Mouse (Mus musculus): ENCODE data around the gene Nup88.
"Not testable (repeated sequence)": the region's sequence is repeated elsewhere in the genome, so short reads cannot be mapped to it uniquely, and the experiment has no call there.

Gene Nup88

DNA sequence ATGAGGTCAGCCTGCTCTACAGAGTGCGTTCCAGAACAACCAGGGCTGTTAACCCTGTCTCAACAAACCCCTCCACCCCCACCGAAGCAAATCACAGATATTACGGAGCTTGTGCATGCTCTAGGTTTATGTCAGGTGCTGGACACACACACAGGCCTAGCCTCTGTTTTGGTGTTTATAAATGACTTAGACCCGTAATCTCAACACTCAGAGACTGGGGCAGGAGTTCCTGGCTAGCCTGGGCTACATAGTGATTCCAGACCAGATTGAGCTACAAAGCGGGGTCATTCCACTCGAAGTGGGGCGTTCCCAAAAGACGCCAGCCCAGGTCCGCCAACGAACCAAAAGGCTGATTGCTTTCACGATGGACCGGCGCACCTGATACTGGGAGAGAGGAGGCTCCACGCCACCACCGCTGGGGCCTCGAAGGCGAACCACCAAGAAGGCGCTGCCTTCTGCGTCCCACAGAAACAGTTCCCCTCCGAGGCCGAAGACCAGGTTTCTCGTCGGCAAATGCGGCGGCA lies 440 bp downstream of the Nup88 start:
- no peak for DNase-seq (ENCODE audit: low spot score in 2 of 2)

GRCm38 (mm10) chr11:70964222-70964907 lies 5.4 kb downstream of the Nup88 start:
- no peak for DNase-seq (ENCODE audit: low spot score in 2 of 2)

GRCm38 (mm10) chr11:70960786-70961554 lies 8.8 kb downstream of the Nup88 start:
- DNase-seq (ENCODE audit: low spot score in 2 of 2) = no peak

DNA sequence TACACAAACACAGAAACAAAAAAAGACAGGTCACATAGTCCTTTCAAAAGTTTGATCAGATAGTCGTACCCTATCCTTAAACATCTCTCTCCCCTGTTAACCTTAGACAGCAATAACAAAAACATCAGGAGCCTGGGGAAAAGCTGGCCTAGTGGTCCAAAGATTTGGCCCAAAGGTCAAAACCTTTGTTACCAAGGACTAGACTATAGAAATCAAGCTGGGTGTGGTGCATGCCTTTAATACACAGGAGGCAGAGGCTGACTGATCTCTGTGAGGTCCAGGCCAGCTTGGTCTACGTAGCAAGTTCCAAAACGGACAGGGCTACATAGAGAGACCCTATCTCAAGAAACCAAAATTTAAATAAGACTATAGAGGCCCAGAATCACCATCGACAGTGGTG lies 15.1 kb downstream of the Nup88 start:
- DNase-seq (ENCODE audit: low spot score in 2 of 2) = no peak

DNA sequence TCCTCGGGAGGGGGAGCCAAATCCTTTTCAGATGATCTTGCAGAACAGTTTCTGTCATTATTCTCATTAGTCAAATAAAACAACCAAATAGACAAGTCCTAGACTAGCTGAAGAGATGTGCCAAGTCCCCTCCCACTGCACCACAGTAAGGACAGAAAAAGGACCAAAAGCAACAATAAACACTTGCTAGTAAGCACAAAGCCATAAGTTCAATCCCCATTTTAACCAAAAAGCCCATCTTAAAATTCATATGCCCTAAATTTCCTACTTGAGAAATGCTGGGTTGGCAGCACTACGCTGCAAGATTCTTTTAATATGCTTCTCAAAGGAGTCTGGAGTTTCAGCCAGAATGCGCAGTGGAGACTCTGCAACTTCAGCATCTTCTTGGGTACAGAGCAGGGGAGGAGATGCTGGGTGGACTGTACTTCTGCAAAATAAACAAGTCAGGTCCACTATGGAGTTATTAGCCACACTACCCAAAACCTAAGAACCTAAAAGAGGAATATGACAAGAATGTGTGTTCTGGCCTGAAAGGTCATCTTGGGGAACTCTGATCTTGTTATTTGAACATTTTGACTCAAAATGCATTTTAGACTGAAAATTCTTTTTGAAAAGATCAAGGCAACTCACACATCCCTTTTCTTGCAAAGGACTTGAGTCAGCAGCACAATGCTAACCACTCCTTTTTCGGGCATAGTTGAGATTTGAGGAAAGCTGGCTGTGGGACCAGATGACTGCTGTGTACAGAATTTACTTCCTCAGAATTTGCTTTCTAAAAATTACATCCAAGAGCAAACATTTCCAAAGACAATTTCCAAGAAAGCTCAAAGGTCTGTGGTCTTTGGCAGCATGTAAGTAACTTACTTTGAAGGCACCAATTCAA lies 24.6 kb downstream of the Nup88 start:
- no peak for DNase-seq (ENCODE audit: low spot score in 2 of 2)

DNA sequence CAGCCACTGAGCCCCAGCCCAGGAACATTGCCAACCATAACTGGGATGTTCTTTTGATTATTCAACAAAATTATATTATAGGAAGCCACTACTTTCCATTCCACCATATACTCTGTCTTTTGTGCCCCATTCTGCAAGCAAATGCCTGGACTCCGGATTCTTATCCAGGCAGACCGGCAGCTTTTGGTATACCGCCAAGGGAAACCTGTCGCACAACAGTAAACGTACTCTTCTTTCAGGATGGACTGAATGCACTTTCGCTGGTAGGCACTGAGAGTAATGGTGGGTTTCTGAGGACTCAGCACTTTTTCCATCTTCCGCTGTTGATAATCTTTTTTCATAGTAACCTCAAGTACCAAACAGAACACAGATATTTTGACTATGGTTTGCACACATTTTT lies 26.1 kb downstream of the Nup88 start:
- DNase-seq (ENCODE audit: low spot score in 2 of 2) = no peak

DNA sequence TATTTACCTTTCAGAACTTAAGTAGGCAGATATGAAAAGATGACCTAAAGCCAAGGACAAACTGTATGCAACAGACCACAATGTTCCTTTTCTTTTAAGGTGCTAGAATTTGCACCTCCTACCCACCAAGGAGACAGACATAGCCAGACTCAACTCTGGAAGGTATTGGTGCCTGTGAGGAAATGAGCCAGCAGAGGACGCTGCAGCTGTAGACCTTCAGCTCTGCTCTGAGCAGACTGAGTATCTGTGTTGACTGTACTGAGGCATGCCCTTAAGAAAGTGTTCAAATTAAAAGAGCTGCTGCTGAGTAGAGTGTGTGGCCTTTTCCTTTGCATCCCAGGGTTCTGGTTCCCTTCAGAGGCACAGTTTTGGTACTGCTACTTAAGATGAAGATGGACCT lies 27.2 kb downstream of the Nup88 start:
- DNase-seq (ENCODE audit: low spot score in 2 of 2) = no peak

GRCm38 (mm10) chr11:70935316-70935715 lies 34.5 kb downstream of the Nup88 start:
- DNase-seq (ENCODE audit: low spot score in 2 of 2) = no peak

DNA sequence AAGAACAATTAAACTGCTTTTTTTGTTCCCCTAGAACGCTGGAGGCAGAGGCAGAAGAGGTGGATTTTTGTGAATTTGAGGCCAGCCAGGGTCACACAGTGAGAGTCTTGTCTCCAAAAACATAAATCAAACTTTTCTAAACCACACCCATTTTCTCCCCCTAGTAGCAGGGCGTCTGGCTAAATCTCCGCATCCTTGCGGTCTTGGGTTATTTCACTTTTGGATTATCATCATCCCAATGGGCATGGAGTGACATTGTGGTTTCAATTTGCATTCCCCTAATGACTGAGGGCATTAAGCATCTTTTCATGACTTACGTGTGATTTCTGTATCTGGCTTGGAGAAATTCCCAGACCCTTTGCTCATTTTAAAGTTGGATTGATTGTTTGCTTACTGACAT lies 38.3 kb downstream of the Nup88 start:
- no peak for DNase-seq (ENCODE audit: low spot score in 2 of 2)

- no peak for DNase-seq (ENCODE audit: low spot score in 2 of 2)
Measured at GRCm38 (mm10) chr11:70919524-70919923, 50.2 kb downstream of the Nup88 start.

GRCm38 (mm10) chr11:70917896-70918295 lies 51.9 kb downstream of the Nup88 start:
- DNase-seq (ENCODE audit: low spot score in 2 of 2) = no peak

DNA sequence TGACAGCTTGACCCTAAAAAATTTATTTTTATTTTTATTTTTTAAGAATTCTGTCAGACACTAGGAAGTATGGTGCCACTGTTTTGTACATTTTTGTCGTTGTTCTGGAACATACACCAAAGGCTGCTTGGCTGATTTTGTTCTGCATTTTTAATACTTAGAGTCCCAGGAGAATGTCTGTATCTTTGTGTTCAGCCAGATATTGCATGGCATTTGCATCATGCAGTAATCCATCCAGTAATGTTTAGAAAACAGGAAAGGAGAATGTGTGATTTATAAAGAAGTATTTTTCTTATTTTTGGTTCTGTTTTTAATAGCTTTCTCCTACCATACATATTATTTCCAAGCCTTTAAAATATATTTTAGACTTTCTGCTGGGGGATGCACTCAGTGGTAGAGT lies 57.9 kb downstream of the Nup88 start:
- no peak for DNase-seq (ENCODE audit: low spot score in 2 of 2)

DNA sequence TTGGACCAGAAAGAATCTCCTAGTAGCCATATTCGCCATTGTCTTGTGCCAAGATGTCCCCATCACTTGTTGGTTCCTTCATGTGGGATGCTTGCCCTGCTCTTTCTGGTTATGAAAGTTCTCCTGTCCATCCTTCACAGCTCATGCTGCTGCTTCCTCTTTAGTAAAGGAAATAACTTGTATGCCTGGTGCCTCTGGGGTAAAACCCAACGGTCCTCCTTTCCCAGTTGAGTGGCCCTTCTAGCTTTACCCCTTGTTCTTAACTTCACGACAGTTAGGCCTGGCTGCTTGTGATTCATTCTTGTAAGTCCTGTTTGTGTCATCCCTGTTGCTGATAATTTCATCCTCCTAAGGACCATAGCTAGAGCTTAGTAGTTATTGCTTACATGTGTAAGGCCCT lies 58.5 kb downstream of the Nup88 start:
- no peak for DNase-seq (ENCODE audit: low spot score in 2 of 2)

DNA sequence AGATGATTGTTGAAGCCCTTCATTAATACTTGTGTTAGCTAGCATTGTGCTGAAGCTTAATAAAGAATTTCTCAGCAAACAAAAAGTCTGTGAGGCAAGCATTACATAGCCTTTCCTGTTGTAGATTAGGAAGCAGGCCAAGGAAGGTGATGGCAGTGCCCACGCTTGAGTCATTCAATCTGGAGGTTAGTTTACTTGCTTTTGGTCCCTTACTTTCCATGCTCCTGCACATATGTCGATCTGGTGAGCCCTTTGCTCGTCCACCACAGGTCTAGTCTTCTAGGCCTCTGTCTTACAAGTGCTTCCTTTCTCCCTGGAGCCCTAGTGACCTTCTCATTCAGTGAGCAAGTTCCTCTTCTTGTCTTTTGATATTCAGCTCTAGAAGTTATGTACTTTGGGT lies 63.1 kb downstream of the Nup88 start:
- no peak for DNase-seq (ENCODE audit: low spot score in 2 of 2)

GRCm38 (mm10) chr11:70898182-70898581 lies 71.6 kb downstream of the Nup88 start:
- not testable (repeated sequence) for DNase-seq (ENCODE audit: low spot score in 2 of 2)

GRCm38 (mm10) chr11:70897680-70898079 lies 72.1 kb downstream of the Nup88 start:
- no peak for DNase-seq (ENCODE audit: low spot score in 2 of 2)

Data from thymus, postnatal 10 days (tissue).